Mouse (Mus musculus) lung, embryonic 15.5 days (tissue): ENCODE data around the gene Gm21970. TPM values are rescaled to one million over a fixed set of nuclear protein-coding genes. Genes with fewer than 3 reads are reported as not detected.

Experiments used
- polyA plus RNA-seq: library from polyadenylated mRNA; unstranded; fragments of >200 nt; fragmentation: Nextera tagmentation; extraction: Ambion mirVana; gene quantifications from 2 replicates; pipeline ENCODE4 v1.2.1, GENCODE M21; 2015

Gene Gm21970
- polyA plus RNA-seq, 1 experiment from 2014 or later, result not detected

Other genes with a start within 250 kb of the Gm21970 start
- gene Olig2, start 166.3 kb upstream of the Gm21970 start, polyA plus RNA-seq, result not detected in 2 replicates
- 0.08 and 0.09 TPM in 2 replicates for gene Olig1, start 121.9 kb upstream of the Gm21970 start, polyA plus RNA-seq
- gene Ifnar2, start 18.9 kb upstream of the Gm21970 start, polyA plus RNA-seq, result 61.9 and 70.3 TPM in 2 replicates
- 45.0 and 49.5 TPM in 2 replicates for gene Il10rb, start 14.4 kb downstream of the Gm21970 start, polyA plus RNA-seq
- gene Ifnar1, start 93.5 kb downstream of the Gm21970 start, polyA plus RNA-seq, result 61.5 and 68.0 TPM in 2 replicates
- gene Ifngr2, start 155.4 kb downstream of the Gm21970 start, polyA plus RNA-seq, result 47.9 and 50.2 TPM in 2 replicates
- gene Tmem50b, start 206.1 kb downstream of the Gm21970 start, polyA plus RNA-seq, result 40.4 and 45.3 TPM in 2 replicates
- 2.0 and 3.3 TPM in 2 replicates for gene Dnajc28, start 227.3 kb downstream of the Gm21970 start, polyA plus RNA-seq